Mouse (Mus musculus): ENCODE measurements around the gene Fbxl3. TPM values are rescaled to one million over a fixed set of nuclear protein-coding genes. Genes with fewer than 3 reads are reported as not detected.

The Fbxl3 gene
- polyA plus RNA-seq, 2 experiments from 2014 or later: 29.5 to 34.3 TPM

DNA sequence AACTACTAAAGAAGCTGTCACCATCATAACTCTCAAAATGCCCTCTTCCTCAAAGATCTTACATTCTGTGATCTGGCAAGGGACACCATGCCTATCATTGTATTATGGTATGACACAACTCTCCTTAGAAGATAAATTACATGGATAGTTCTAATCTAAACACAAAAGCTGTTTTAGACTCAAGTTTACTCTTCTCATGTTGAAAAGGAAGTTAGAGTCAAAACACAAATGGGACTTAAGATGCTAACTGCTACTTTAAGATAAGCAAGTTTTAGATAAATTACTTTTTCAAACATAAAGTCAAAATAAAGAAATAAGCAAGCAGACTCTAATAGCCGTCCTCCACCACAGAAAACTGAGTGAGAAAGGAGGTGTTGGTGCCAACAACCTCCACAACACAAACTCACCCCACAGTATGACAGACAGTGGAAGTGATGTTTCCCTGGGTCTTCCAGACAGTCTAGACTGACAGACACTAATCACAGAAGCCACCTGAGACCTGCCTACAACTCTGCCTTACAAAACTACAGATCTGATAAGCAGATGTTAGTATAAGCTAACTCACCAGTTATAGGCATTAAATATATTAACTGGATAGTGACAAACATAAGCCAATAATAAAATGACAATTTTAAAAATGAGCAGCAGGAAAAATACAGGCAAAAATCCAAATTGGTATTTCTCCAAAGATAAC, 13.4 kb downstream of the Fbxl3 start:
- ATAC-seq: no peak

DNA sequence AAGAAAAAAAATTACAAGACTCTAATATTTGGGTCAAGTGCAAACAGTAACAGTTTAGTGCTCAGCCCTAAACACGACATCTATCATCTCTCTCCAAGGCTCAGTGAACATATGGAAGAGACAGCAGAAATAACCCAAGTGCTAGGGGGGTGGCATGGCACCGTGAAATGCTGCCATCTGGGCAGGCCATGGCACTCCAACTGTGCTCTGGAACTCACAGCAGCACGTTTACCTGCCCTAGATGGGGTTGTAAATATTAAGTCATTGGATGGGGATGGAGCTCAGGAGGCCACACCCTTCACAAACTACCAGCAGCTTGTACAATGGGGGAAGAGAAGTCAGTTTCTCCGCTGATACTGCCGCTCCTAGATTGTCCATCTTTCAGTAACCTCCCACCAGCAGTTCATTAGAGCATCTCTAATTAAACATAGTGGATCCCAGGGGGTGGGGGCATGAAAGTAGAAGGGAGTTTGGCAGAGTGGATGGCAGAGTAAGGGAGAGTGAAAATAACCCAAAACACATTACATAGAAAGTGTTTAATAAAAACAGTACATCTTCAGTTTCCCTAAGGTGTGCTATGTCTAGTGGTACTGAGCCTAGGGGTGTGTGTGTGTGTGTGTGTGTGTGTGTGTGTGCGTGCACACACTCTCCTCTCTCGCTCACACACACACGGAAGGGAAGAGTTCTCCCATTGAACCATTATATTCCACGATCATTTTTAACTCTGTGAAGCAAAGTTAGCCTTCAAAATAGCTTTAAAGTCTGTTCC, 20.0 kb downstream of the Fbxl3 start:
- ATAC-seq: no peak

GRCm38 (mm10) chr14:103078006-103078912, 21.1 kb downstream of the Fbxl3 start:
- ATAC-seq: peak; percentile 59

- ATAC-seq: peak; percentile 42
Measured at GRCm38 (mm10) chr14:103077272-103078005, 21.9 kb downstream of the Fbxl3 start.

DNA sequence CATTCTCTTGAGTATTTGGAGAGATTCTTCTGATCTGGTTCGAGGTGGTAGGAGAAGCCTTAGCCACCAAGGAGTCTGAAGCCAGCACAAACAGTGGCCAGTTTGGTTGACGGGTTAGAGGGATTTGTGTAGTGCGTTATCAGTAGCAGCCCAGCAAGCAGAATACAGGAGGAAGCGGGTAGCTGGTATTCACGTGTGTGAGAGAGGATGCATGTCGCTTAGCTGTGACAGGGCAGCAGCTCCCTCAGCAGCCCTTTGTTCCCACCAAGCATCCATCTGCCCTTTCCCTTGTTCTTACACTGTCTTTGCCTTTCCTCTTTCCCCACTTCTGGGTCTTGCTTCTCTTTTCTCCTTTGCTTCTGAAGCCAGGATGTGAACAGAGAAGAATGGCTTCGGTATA, 24.2 kb downstream of the Fbxl3 start:
- ATAC-seq: no peak

GRCm38 (mm10) chr14:103073825-103074224, 25.5 kb downstream of the Fbxl3 start:
- no peak for ATAC-seq

DNA sequence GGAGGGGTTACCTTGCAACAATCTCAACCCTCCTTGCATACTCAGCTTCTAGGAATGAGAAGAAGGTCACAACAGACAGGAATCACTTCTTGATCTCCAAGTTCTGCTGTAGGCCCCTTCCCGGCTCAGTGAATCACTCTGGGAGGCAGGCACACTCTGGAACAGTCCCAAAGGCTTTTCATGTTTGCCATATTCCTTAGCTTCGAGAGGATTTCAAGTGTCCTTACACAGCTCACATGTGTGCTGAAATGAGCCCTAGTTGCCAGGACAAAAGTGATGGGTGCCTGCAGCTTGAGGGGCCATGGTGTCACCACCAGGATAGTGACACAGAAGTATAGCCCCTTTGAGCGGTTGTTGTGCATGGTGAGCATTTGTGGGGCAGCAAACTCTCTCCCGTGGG, 26.6 kb downstream of the Fbxl3 start:
- no peak for ATAC-seq

GRCm38 (mm10) chr14:103071471-103071870, 27.9 kb downstream of the Fbxl3 start:
- no peak for ATAC-seq

DNA sequence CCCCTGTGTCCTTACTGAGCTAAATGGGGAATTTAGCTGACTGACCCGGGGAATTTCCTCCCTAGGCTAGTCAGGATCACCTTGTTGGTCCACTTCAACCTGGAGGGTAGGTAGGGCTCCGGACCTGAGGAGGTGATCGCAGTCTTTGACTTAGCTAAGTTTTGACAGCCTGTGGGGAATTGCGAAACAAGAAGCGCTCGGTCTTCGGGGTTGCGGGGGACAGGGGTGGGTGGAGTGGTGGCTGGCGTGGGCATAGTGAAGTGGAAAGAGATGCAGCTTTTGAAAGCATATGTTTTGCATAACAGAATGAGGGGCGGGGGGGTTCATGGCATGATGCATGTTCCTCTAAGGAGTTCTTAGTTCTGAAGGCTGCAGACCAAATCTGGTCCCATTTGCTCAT, 28.6 kb downstream of the Fbxl3 start:
- no peak for ATAC-seq

- ATAC-seq: peak; percentile 89
Measured at GRCm38 (mm10) chr14:103069864-103070611, 29.3 kb downstream of the Fbxl3 start, which contains the start of gene Cln5. Gene Cln5 (plus strand): TSS chr14:103070216.

DNA sequence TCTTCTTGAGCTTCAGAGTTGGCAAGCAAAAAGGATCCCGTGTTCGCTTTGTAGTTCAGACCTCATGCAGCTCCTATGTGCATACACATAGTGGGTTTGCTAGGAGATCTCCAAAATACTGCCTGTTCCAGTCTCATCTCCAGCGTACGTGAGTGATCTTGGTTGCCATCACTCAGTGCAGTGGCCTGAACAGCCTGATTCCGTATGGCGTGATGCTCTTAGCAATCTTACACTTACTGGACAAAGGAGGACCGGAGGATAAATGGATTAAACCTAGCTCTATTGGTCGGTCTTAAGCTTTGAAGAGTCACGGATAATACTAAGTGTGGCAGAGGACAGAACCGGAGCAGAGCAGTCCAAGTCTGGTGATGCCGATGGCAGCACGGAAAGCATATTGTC, 29.9 kb downstream of the Fbxl3 start:
- peak; percentile 8 for ATAC-seq

GRCm38 (mm10) chr14:103065294-103066167, 33.8 kb downstream of the Fbxl3 start:
- peak; percentile 30 for ATAC-seq

- ATAC-seq: no peak
Measured at GRCm38 (mm10) chr14:103059495-103059894, 39.9 kb downstream of the Fbxl3 start.

- ATAC-seq: no peak
Measured at GRCm38 (mm10) chr14:103058998-103059397, 40.4 kb downstream of the Fbxl3 start.

GRCm38 (mm10) chr14:103056601-103057000, 42.8 kb downstream of the Fbxl3 start:
- ATAC-seq: no peak

GRCm38 (mm10) chr14:103054731-103055130, 44.6 kb downstream of the Fbxl3 start:
- ATAC-seq: no peak

DNA sequence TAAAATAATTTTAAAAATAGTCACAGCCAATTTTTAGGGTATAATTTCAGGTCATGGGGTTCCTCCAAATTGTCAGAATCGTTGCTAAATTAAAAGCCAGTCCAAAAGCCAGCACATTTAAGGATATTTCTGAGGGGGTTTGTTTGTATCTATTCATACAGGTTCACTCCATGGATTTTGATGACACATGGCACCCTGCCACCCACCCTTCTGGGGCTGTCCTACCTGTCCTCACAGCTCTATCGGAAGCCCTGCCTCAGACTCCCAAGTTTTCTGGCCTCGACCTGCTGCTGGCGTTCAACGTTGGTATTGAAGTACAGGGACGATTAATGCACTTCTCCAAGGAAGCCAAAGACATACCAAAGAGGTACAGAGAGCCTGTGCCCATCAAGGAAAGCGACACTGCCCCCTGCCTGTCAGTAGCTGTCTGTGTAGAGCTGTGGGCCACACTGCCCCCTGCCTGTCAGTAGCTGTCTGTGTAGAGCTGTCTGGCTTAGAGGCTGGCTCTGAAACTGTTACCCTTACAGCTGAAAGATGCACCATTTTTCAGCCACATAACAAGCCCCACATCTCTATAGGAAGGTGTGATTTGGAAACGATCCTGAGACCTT, 48.1 kb downstream of the Fbxl3 start:
- ATAC-seq: peak; percentile 96

GRCm38 (mm10) chr14:103048292-103049086, 50.9 kb downstream of the Fbxl3 start:
- ATAC-seq: peak; percentile 67

DNA sequence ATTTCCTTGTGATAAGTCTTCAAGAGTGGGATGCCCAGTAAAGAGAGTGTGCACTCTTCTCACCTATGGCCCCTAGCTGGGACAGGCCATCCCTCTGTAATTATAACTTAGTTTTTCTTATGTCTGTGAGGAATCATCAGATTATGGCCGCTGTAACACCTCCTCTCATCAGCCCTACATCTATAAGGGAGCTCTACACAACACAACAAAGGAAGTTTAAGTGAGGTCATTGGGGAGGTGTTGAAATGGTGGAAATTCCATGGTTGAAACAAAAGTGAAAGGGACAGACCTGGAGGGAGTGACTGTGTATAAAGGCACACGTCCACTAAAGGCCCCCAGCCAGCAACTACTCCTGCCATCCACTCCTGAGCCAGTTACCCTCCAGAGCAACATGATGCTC, 52.7 kb downstream of the Fbxl3 start, which contains the start of gene Acod1:
Acod1 (plus strand) TSS at position 301 of the 400 bp plus-strand sequence.
- ATAC-seq: no peak
